Mouse (Mus musculus): ENCODE data around the gene Cuedc1. TPM values are rescaled to one million over a fixed set of nuclear protein-coding genes. Genes with fewer than 3 reads are reported as not detected.
A peak's percentile ranks its signal among the peaks of the same experiment; 100 is the strongest.

Cuedc1 gene
- total and polyA plus RNA-seq, 3 experiments, result 1.0 to 4.8 TPM; not detected in 1

DNA sequence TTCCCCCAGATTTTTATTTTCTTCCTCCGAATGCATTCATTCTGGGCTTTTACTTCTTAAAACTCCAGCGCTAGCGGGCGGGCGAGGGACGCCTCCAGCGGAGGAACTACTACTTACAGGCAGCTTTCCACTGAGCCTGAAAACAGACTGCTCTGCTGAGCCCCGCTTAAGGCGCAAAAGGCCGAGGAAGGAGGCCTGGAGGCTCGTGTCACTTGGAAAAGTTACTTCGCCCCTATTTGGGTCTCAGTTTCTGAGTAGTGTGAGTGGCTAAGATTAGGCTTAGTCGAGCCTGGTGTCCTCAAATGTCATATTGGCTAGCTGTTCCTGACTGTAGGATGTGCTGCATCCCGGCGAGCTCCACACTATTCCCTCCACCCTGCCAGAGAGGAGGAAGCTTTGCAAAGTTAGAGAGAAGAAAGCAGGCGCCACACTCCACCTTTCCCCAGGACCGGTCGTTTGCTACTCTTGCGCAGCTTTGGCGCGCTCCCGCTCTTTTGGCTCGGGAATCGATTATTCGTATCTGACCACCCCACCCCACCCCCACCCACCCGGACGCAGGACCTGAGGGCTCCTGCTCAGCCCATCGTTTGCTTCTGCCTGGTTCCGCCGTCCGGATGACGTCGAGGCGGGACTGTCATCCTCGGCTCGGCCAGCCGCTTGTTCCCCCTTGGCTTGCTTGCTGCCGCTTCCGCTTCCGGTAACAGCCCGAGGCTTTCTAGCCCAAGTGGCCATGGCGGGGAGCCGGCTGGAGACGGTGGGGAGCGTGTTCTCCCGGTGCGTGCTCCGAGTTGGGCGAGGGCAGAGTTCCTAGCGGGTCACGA lies 106.1 kb downstream of the Cuedc1 start, which contains the start of gene Mrps23 (continued):
- peak; percentile 95 for TF ChIP-seq HCFC1 (IDR thresholded peaks at IDR 0.05; ENCODE audit: low read depth, low read length)
- TF ChIP-seq MXI1 (IDR thresholded peaks at IDR 0.05; ENCODE audit: low read depth, low read length), result peak; percentile 93
- no peak for TF ChIP-seq ZKSCAN1 (IDR thresholded peaks at IDR 0.05; ENCODE audit: low read depth, low read length)
- TF ChIP-seq POLR2A (IDR thresholded peaks at IDR 0.05; ENCODE audit: control insufficient read depth in 1 of 2, insufficient read depth in 1 of 2, low read depth in 1 of 2, low read length in 2 of 2, poor library complexity in 1 of 2), result peak; percentile 96 to 98
- 0 out of 2 replicates have a peak, but pooled peaks have one; percentile 33 for TF ChIP-seq NRF1 (IDR thresholded peaks at IDR 0.05; ENCODE audit: insufficient read depth, low read depth, low read length, poor library complexity, severe bottlenecking)

GRCm38 (mm10) chr11:88204593-88205368 lies 106.9 kb downstream of the Cuedc1 start:
- H3K4me3 ChIP-seq (ENCODE audit: control insufficient read depth in 1 of 2, insufficient read depth in 1 of 2, low read depth in 2 of 2, low read length in 2 of 2), result peak overlapping the region; percentile 71 to 89
- peak overlapping the region; percentile 46 for H3K27ac ChIP-seq (ENCODE audit: control insufficient read depth, low read depth, low read length)
- no peaks in the 10 kb centered on the region for H3K27me3 ChIP-seq (ENCODE audit: control insufficient read depth in 1 of 2, insufficient read depth in 2 of 2, low read length in 2 of 2)
- peaks cover 3 to 22% of the 10 kb centered on the region in 2 experiments for H3K4me1 ChIP-seq (ENCODE audit: control insufficient read depth in 1 of 2, insufficient read depth in 2 of 2, low read length in 2 of 2)
- H3K36me3 ChIP-seq (ENCODE audit: control insufficient read depth in 1 of 2, insufficient read depth in 2 of 2, low read length in 2 of 2), result peaks cover 4 to 26% of the 10 kb centered on the region in 2 experiments
- peak overlapping the region; percentile 72 for H3K9ac ChIP-seq (ENCODE audit: control insufficient read depth, low read depth, low read length, poor library complexity, severe bottlenecking)
- no peak for TF ChIP-seq MEF2A (IDR thresholded peaks at IDR 0.05; ENCODE audit: extremely low read depth, insufficient replicate concordance, low read depth, low read length, poor library complexity, severe bottlenecking)
- TF ChIP-seq SIN3A (IDR thresholded peaks at IDR 0.05; ENCODE audit: low read length), result no peak; the same call in 1 of the 2 replicates
- no peak for TF ChIP-seq RAD21 (IDR thresholded peaks at IDR 0.05; ENCODE audit: low read depth, low read length)
- no peak; the same call in 1 of the 2 replicates for TF ChIP-seq MYC (IDR thresholded peaks at IDR 0.05; ENCODE audit: low read depth, low read length)
- TF ChIP-seq MAX (IDR thresholded peaks at IDR 0.05; ENCODE audit: low read length), result no peak
- no peak for TF ChIP-seq TBP (IDR thresholded peaks at IDR 0.05; ENCODE audit: low read depth, low read length)
- TF ChIP-seq JUND (IDR thresholded peaks at IDR 0.05; ENCODE audit: low read depth, low read length), result no peak
- no peak for TF ChIP-seq TAL1 (IDR thresholded peaks at IDR 0.05; ENCODE audit: low read length)
- no peak for TF ChIP-seq ETS1 (IDR thresholded peaks at IDR 0.05; ENCODE audit: low read depth, low read length)
- TF ChIP-seq NRF1 (IDR thresholded peaks at IDR 0.05; ENCODE audit: insufficient read depth, low read depth, low read length, poor library complexity, severe bottlenecking), result peak; percentile 33; the same call in 1 of the 2 replicates
- 0 out of 2 replicates have a peak, but pooled peaks have one; percentile 9 for TF ChIP-seq SMC3 (IDR thresholded peaks at IDR 0.05; ENCODE audit: low read depth, low read length)
- no peak for TF ChIP-seq POLR2AphosphoS2 (IDR thresholded peaks at IDR 0.05; ENCODE audit: low read length)
- TF ChIP-seq MXI1 (IDR thresholded peaks at IDR 0.05; ENCODE audit: low read depth, low read length), result peak; percentile 42; the same call in 1 of the 2 replicates
- TF ChIP-seq E2F4 (IDR thresholded peaks at IDR 0.05; ENCODE audit: borderline replicate concordance, low read depth, low read length), result peak; percentile 58
- TF ChIP-seq GATA1 (IDR thresholded peaks at IDR 0.05; ENCODE audit: low read depth, low read length), result no peak
- no peak for TF ChIP-seq USF1 (IDR thresholded peaks at IDR 0.05; ENCODE audit: low read depth, low read length)
- no peak for TF ChIP-seq NELFE (IDR thresholded peaks at IDR 0.05; ENCODE audit: low read depth, low read length)
- H3K9me3 ChIP-seq (replicated peaks; ENCODE audit: insufficient read depth, low read length), result no peaks in the 10 kb centered on the region
- H3K79me2 ChIP-seq (ENCODE audit: control insufficient read depth, insufficient read depth, low read length, poor library complexity), result peaks cover 20% of the 10 kb centered on the region
- no peak for DNase-seq (ENCODE audit: low read depth, low spot score)

Data from MEL (cell line).